Mouse (Mus musculus) CH12.LX (cell line): Measurements from ENCODE around the gene Atf3. TPM values are rescaled to one million over a fixed set of nuclear protein-coding genes. Genes with fewer than 3 reads are reported as not detected.

Experiments
- DNase-seq: peaks from one replicate; pipeline ENCODE4 v3.0.0-alpha.2; 2013; ENCODE audit errors: extremely low read depth
- H3K27ac ChIP-seq: 2 replicates; pipeline ENCODE4 v1.5.1; 2012; ENCODE audit warnings: low read depth, mild to moderate bottlenecking, control low read depth, moderate library complexity; ENCODE audit not compliant: insufficient read depth
- H3K27me3 ChIP-seq: replicated peaks from 2 replicates; pipeline ENCODE3; 2012; ENCODE audit warnings: inconsistent platforms
- H3K36me3 ChIP-seq, 2 experiments: replicated peaks in 1 of 2; 2 replicates each; pipeline versions ENCODE3 to v1.6.1; 2012; ENCODE audit warnings: inconsistent platforms in 1 of 2, low read length in 1 of 2, mild to moderate bottlenecking in 1 of 2, mixed read lengths in 1 of 2, moderate library complexity in 1 of 2; ENCODE audit not compliant: control insufficient read depth in 1 of 2, insufficient read depth in 1 of 2
- H3K4me1 ChIP-seq, 2 experiments: 2 replicates each; pipeline ENCODE4 v1.6.1; 2012; ENCODE audit warnings: inconsistent platforms in 1 of 2, moderate library complexity in 1 of 2; ENCODE audit not compliant: insufficient read depth in 2 of 2, control insufficient read depth in 1 of 2
- H3K4me2 ChIP-seq: 2 replicates; pipeline ENCODE4 v1.6.1; 2012; ENCODE audit warnings: low read depth, mild to moderate bottlenecking, control low read depth; ENCODE audit not compliant: poor library complexity, insufficient read depth, severe bottlenecking
- H3K4me3 ChIP-seq, 3 experiments: fragments of 150-350 bp in 1 of 3; sonication (generic) in 1 of 3; replicated peaks in 1 of 3; 2 replicates each; pipeline versions ENCODE3 to v1.5.1; 2011 to 2012; ENCODE audit warnings: low read depth in 2 of 3, low read length in 2 of 3, mild to moderate bottlenecking in 2 of 3, moderate library complexity in 2 of 3, control low read depth in 1 of 3, improper control_type of control experiment in 1 of 3, inconsistent platforms in 1 of 3, mixed read lengths in 1 of 3; ENCODE audit not compliant: poor library complexity in 1 of 3
- H3K79me2 ChIP-seq: replicated peaks from 2 replicates; pipeline ENCODE4 v1.6.1; 2012; ENCODE audit warnings: mild to moderate bottlenecking, moderate library complexity; ENCODE audit not compliant: control insufficient read depth, poor library complexity, insufficient read depth, severe bottlenecking; ENCODE audit errors: extremely low read depth
- H3K9ac ChIP-seq: 2 replicates; pipeline ENCODE4 v1.6.1; 2012; ENCODE audit warnings: low read depth, mild to moderate bottlenecking, control low read depth, moderate library complexity; ENCODE audit not compliant: insufficient read depth
- H3K9me3 ChIP-seq: replicated peaks from 2 replicates; pipeline ENCODE3; 2012; ENCODE audit warnings: low read length, inconsistent platforms, mixed read lengths
- BHLHE40 ChIP-seq: IDR thresholded peaks from 2 replicates; pipeline ENCODE4 v1.6.1; 2011; ENCODE audit warnings: mild to moderate bottlenecking, low read depth, low read length, improper control_type of control experiment
- CHD1 ChIP-seq: IDR thresholded peaks from 2 replicates; pipeline ENCODE4 v1.6.1; 2012; ENCODE audit warnings: low read depth, low read length, improper control_type of control experiment, inconsistent platforms
- CTCF ChIP-seq, 2 experiments: IDR thresholded peaks in 1 of 2; conservative IDR thresholded peaks in 1 of 2; 2 replicates each; pipeline ENCODE4 v1.5.1; 2011 to 2012; ENCODE audit warnings: low read depth in 2 of 2, low read length in 2 of 2, improper control_type of control experiment in 1 of 2, inconsistent platforms in 1 of 2, mild to moderate bottlenecking in 1 of 2, moderate library complexity in 1 of 2
- E2F4 ChIP-seq: IDR thresholded peaks from 2 replicates; pipeline ENCODE4 v1.6.1; 2011; ENCODE audit warnings: low read depth, low read length, improper control_type of control experiment; ENCODE audit not compliant: insufficient replicate concordance
- ELF1 ChIP-seq: IDR thresholded peaks from 2 replicates; pipeline ENCODE4 v1.6.1; 2014; ENCODE audit warnings: low read depth, mild to moderate bottlenecking, inconsistent platforms, low read length, improper control_type of control experiment
- EP300 ChIP-seq: IDR thresholded peaks from 2 replicates; pipeline ENCODE4 v1.6.1; 2011; ENCODE audit warnings: low read length, improper control_type of control experiment
- GABPA ChIP-seq: IDR thresholded peaks from 2 replicates; pipeline ENCODE4 v1.6.1; 2012; ENCODE audit warnings: low read depth, low read length, improper control_type of control experiment, inconsistent platforms; ENCODE audit not compliant: insufficient replicate concordance
- HCFC1 ChIP-seq: IDR thresholded peaks from 2 replicates; pipeline ENCODE4 v1.6.1; 2012; ENCODE audit warnings: low read depth, mild to moderate bottlenecking, inconsistent platforms, low read length, improper control_type of control experiment
- IRF4 ChIP-seq: IDR thresholded peaks from 2 replicates; pipeline ENCODE4 v1.6.1; 2014; ENCODE audit warnings: low read depth, mild to moderate bottlenecking, inconsistent platforms, low read length, improper control_type of control experiment
- JUN ChIP-seq: IDR thresholded peaks from 2 replicates; pipeline ENCODE4 v1.6.1; 2011; ENCODE audit warnings: low read depth, mild to moderate bottlenecking, low read length, improper control_type of control experiment, moderate library complexity; ENCODE audit not compliant: insufficient read depth
- JUND ChIP-seq: conservative IDR thresholded peaks from 2 replicates; pipeline ENCODE4 v1.6.1; 2011; ENCODE audit warnings: low read depth, low read length, improper control_type of control experiment
- KAT2A ChIP-seq: IDR thresholded peaks from 2 replicates; pipeline ENCODE4 v1.6.1; 2012; ENCODE audit warnings: low read length, improper control_type of control experiment, inconsistent platforms; ENCODE audit not compliant: insufficient replicate concordance
- MAFK ChIP-seq: IDR thresholded peaks from 2 replicates; pipeline ENCODE4 v1.6.1; 2011; ENCODE audit warnings: low read length, improper control_type of control experiment; ENCODE audit not compliant: insufficient replicate concordance
- MAX ChIP-seq: IDR thresholded peaks from 2 replicates; pipeline ENCODE4 v1.6.1; 2011; ENCODE audit warnings: low read length, improper control_type of control experiment
- MAZ ChIP-seq: IDR thresholded peaks from 2 replicates; pipeline ENCODE4 v1.6.1; 2012; ENCODE audit warnings: low read depth, mild to moderate bottlenecking, inconsistent platforms, low read length, improper control_type of control experiment, moderate library complexity
- MXI1 ChIP-seq: IDR thresholded peaks from 2 replicates; pipeline ENCODE4 v1.6.1; 2011; ENCODE audit warnings: mild to moderate bottlenecking, low read depth, low read length, improper control_type of control experiment
- MYC ChIP-seq: IDR thresholded peaks from 2 replicates; pipeline ENCODE4 v1.6.1; 2011; ENCODE audit warnings: low read depth, mild to moderate bottlenecking, improper control_type of control experiment, low read length
- NRF1 ChIP-seq: IDR thresholded peaks from 2 replicates; pipeline ENCODE4 v1.6.1; 2014; ENCODE audit warnings: low read depth, mild to moderate bottlenecking, inconsistent platforms, low read length, improper control_type of control experiment, moderate library complexity
- POLR2A ChIP-seq: IDR thresholded peaks from 2 replicates; pipeline ENCODE4 v1.6.1; 2011; ENCODE audit warnings: low read depth, mild to moderate bottlenecking, improper control_type of control experiment, low read length
- POLR2AphosphoS2 ChIP-seq: IDR thresholded peaks from 2 replicates; pipeline ENCODE4 v1.6.1; 2011; ENCODE audit warnings: low read depth, low read length, improper control_type of control experiment
- RAD21 ChIP-seq: IDR thresholded peaks from 2 replicates; pipeline ENCODE4 v1.6.1; 2011; ENCODE audit warnings: low read depth, mild to moderate bottlenecking, low read length, improper control_type of control experiment, moderate library complexity
- RCOR1 ChIP-seq: conservative IDR thresholded peaks from 2 replicates; pipeline ENCODE4 v1.6.1; 2012; ENCODE audit warnings: low read depth, mild to moderate bottlenecking, inconsistent platforms, low read length, improper control_type of control experiment
- SIN3A ChIP-seq: IDR thresholded peaks from 2 replicates; pipeline ENCODE4 v1.6.1; 2012; ENCODE audit warnings: low read length, improper control_type of control experiment, inconsistent platforms
- TCF12 ChIP-seq: IDR thresholded peaks from 2 replicates; pipeline ENCODE4 v1.6.1; 2014; ENCODE audit warnings: low read depth, mild to moderate bottlenecking, inconsistent platforms, low read length, improper control_type of control experiment
- UBTF ChIP-seq: IDR thresholded peaks from 2 replicates; pipeline ENCODE4 v1.6.1; 2012; ENCODE audit warnings: low read depth, mild to moderate bottlenecking, inconsistent platforms, low read length, improper control_type of control experiment, moderate library complexity
- USF1 ChIP-seq: IDR thresholded peaks from 2 replicates; pipeline ENCODE4 v1.6.1; 2014; ENCODE audit warnings: low read depth, mild to moderate bottlenecking, inconsistent platforms, low read length, improper control_type of control experiment
- USF2 ChIP-seq: conservative IDR thresholded peaks from 2 replicates; pipeline ENCODE4 v1.6.1; 2011; ENCODE audit warnings: low read depth, low read length, improper control_type of control experiment
- ZC3H11A ChIP-seq: IDR thresholded peaks from 2 replicates; pipeline ENCODE4 v1.6.1; 2012; ENCODE audit warnings: low read depth, mild to moderate bottlenecking, inconsistent platforms, low read length, improper control_type of control experiment
- ZKSCAN1 ChIP-seq: IDR thresholded peaks from 2 replicates; pipeline ENCODE4 v1.6.1; 2012; ENCODE audit warnings: low read depth, inconsistent platforms, low read length, improper control_type of control experiment, borderline replicate concordance
- ZMIZ1 ChIP-seq: IDR thresholded peaks from 2 replicates; pipeline ENCODE4 v1.6.1; 2012; ENCODE audit warnings: low read depth, mild to moderate bottlenecking, inconsistent platforms, low read length, improper control_type of control experiment
- ZNF384 ChIP-seq: IDR thresholded peaks from 2 replicates; pipeline ENCODE4 v1.6.1; 2012; ENCODE audit warnings: low read depth, low read length, improper control_type of control experiment, inconsistent platforms
- dilution Hi-C: fragments of 300-500 bp; cut with MboI; formaldehyde crosslinking; loops from 2 replicates; pipeline ENCODE4 v1.14.3; 2020; ENCODE audit warnings: low sequenced_read_pairs; ENCODE audit not compliant: extremely low pct_unique_long_range_greater_than_20kb, extremely low pct_ligation_motif_present
- in situ Hi-C: fragments of 300-500 bp; cut with MboI; formaldehyde crosslinking; loops from 3 replicates; pipeline ENCODE4 v1.14.3; 2019; ENCODE audit warnings: low sequenced_read_pairs, low pct_ligation_motif_present, low pct_unique_long_range_greater_than_20kb, mixed read lengths
- polyA plus RNA-seq: library from polyadenylated mRNA; unstranded; fragments of >175 nt; gene quantifications from 2 replicates; pipeline ENCODE4 v1.2.1, GENCODE M21; 2012; ENCODE audit warnings: low read depth; ENCODE audit not compliant: insufficient read length
- total RNA-seq, 2 experiments: library from RNA; depleted of rRNA; stranded (reverse); fragments of 300-350 nt in 1 of 2; fragments of >200 nt in 1 of 2; gene quantifications; 2 replicates each; pipeline ENCODE4 v1.2.3; 2012 to 2014

Gene Atf3
- total and polyA plus RNA-seq, 3 experiments: 25.1 to 39.7 (median 32.9) TPM

DNA sequence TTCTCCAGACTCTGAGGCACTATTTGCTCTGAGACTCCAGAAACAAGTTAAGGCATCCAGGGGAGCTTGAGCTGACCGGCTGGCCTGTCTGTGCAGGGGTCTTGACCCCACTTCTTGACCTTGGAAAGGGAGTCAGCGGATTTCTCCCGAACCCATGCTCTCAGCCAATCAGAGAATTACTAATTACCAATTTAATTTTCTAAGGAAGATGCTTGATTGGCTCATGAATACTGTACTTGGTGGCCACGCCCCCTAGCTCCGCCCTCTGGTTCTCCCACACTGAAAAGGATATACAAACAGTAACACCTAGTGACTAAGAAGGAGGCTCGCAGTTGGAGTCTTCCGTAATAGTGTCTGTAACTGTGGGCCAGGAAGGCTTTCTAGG lies 31.5 kb downstream of the Atf3 start:
- H3K36me3 ChIP-seq: peaks cover 0 to 2% of the 10 kb centered on the region in 2 experiments
- 0 out of 2 replicates have a peak overlapping the region, but pooled peaks have one; percentile 4 for H3K9ac ChIP-seq
- H3K4me2 ChIP-seq: peak overlapping the region; percentile 35
- H3K9me3 ChIP-seq: peaks cover 19% of the 10 kb centered on the region
- no peaks in the 10 kb centered on the region for H3K27me3 ChIP-seq
- TF ChIP-seq GABPA (no peak), POLR2A (no peak), E2F4 (no peak), EP300 (no peak), MXI1 (no peak; the same call in 1 of the 2 replicates), MAZ (no peak), ZKSCAN1 (no peak), NRF1 (no peak)
- TF ChIP-seq, all 38 proteins: peak for 0
- Histone ChIP-seq H3K4me1 (peaks cover 17 to 57% of the 10 kb centered on the region in 2 experiments), H3K4me3 (peak overlapping the region in 1 of 3 experiments; percentile 3), H3K27ac (peak overlapping the region; percentile 61; the same call in 1 of the 2 replicates), H3K79me2 (peaks cover 6% of the 10 kb centered on the region)
- dilution Hi-C loops (no loop called here), in situ Hi-C loops (loop anchor here (10.0 kb wide), 1 partner anchor 92 kb away; the partner anchor contains the start of gene Batf3)
- DNase-seq: peak; percentile 82

GRCm38 (mm10) chr1:191185761-191186385 lies 32.0 kb downstream of the Atf3 start:
- dilution Hi-C loops (no loop called here), in situ Hi-C loops (loop anchor here (10.0 kb wide), 1 partner anchor 91 kb away; the partner anchor contains the start of gene Batf3)
- H3K9me3 ChIP-seq: peaks cover 19% of the 10 kb centered on the region
- no peaks in the 10 kb centered on the region for H3K27me3 ChIP-seq
- peaks cover 17 to 58% of the 10 kb centered on the region in 2 experiments for H3K4me1 ChIP-seq
- peak overlapping the region; percentile 38 for H3K4me2 ChIP-seq
- H3K79me2 ChIP-seq: peaks cover 11% of the 10 kb centered on the region
- DNase-seq: peak; percentile 87
- H3K27ac ChIP-seq: peak overlapping the region; percentile 85
- peak overlapping the region in 2 of 3 experiments; percentile 3 to 25 for H3K4me3 ChIP-seq
- peaks cover 0 to 2% of the 10 kb centered on the region in 2 experiments for H3K36me3 ChIP-seq
- H3K9ac ChIP-seq: 0 out of 2 replicates have a peak overlapping the region, but pooled peaks have one; percentile 4
- TF ChIP-seq ZMIZ1 (no peak), MAZ (no peak), KAT2A (no peak), ZNF384 (no peak), E2F4 (no peak), CTCF (conservative IDR thresholded peaks at IDR 0.05 in 1 of 2, IDR thresholded peaks at IDR 0.05 in 1 of 2; ENCODE audit: low read depth in 2 of 2, low read length in 2 of 2) (no peak), RAD21 (no peak; the same call in 1 of the 2 replicates), POLR2AphosphoS2 (no peak), RCOR1 (peak; percentile 84), TCF12 (peak; percentile 56; the same call in 1 of the 2 replicates), BHLHE40 (peak; percentile 62), MYC (0 out of 2 replicates have a peak, but pooled peaks have one; percentile 24), USF2 (no peak), JUN (no peak), SIN3A (peak; percentile 81; the same call in 1 of the 2 replicates), IRF4 (peak; percentile 82), CHD1 (peak; percentile 86; the same call in 1 of the 2 replicates), ZC3H11A (no peak), ELF1 (peak; percentile 9; the same call in 1 of the 2 replicates), JUND (peak; percentile 40; the same call in 1 of the 2 replicates), GABPA (no peak), MAX (no peak), UBTF (no peak), HCFC1 (no peak; the same call in 1 of the 2 replicates), USF1 (no peak), MAFK (peak; percentile 89)
